Mouse (Mus musculus): ENCODE measurements at regions not wholly inside any gene's neighbourhood (a gene's known extent, or its start where the extent isn't known, plus 50 kb on each side); places are given as distances from the start of the nearest gene placed in this dataset.

DNA sequence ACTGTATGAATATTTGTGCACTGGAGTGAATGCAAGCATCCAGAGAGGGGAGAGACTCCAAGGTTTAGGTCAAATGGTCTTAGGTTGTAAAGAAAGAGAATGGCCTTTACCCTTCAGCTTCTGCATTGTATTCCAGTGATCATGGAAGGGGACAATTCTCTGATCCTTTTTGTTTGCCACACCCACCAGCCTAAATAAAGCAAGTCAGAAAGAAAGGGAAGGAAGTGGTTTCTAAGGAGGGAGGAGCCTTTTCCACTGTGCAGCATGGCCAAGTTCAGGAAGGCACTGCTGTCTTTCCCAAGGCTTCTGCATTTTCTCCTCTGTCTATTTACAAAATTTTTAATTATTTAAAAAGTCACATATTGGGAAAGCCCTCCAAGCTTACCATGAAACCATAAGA, 197.5 kb upstream of the Sp8 start:
- TF ChIP-seq POLR2A (IDR thresholded peaks at IDR 0.05; ENCODE audit: low read depth, low read length) (no peak), CTCF (IDR thresholded peaks at IDR 0.05; ENCODE audit: extremely low read depth, insufficient read length, insufficient replicate concordance, low read depth, low read length) (no peak)
